Mouse (Mus musculus) midbrain, embryonic 16.5 days (tissue): ENCODE results near the gene Cdk17. TPM values are rescaled to one million over a fixed set of nuclear protein-coding genes. Genes with fewer than 3 reads are reported as not detected.
A peak's percentile ranks its signal among the peaks of the same experiment; 100 is the strongest.

Experiments used
- ATAC-seq: fragments of 200-750 bp; cut with Nextera tagmentation; 2 replicates; pipeline ENCODE4 v1.8.0; 2017; ENCODE audit warnings: moderate TSS enrichment
- H3K27ac ChIP-seq: fragments of 300-500 bp; sonication (generic); 2 replicates; pipeline ENCODE4 v1.5.1; 2014; ENCODE audit warnings: mild to moderate bottlenecking, low read length, mixed read lengths
- H3K27me3 ChIP-seq: fragments of 300-500 bp; sonication (generic); 2 replicates; pipeline ENCODE4 v1.6.1; 2014; ENCODE audit warnings: low read depth, low read length, mixed read lengths; ENCODE audit not compliant: control insufficient read depth, insufficient read depth
- H3K36me3 ChIP-seq: fragments of 300-500 bp; sonication (generic); 2 replicates; pipeline ENCODE4 v1.6.1; 2014; ENCODE audit warnings: mild to moderate bottlenecking, low read length, moderate library complexity, mixed read lengths; ENCODE audit not compliant: control insufficient read depth, insufficient read depth
- H3K4me1 ChIP-seq: fragments of 300-500 bp; sonication (generic); 2 replicates; pipeline ENCODE4 v1.6.1; 2014; ENCODE audit warnings: mild to moderate bottlenecking, low read length, mixed read lengths; ENCODE audit not compliant: control insufficient read depth, insufficient read depth
- H3K4me2 ChIP-seq: fragments of 300-500 bp; sonication (generic); 2 replicates; pipeline ENCODE4 v1.6.1; 2014; ENCODE audit warnings: mild to moderate bottlenecking, low read length, mixed read lengths
- H3K4me3 ChIP-seq: fragments of 300-500 bp; sonication (generic); 2 replicates; pipeline ENCODE4 v1.5.1; 2014; ENCODE audit warnings: low read depth, mild to moderate bottlenecking, low read length, moderate library complexity, mixed read lengths
- H3K9ac ChIP-seq: fragments of 300-500 bp; sonication (generic); 2 replicates; pipeline ENCODE4 v1.6.1; 2014; ENCODE audit warnings: low read depth, low read length, mixed read lengths
- H3K9me3 ChIP-seq: fragments of 300-500 bp; sonication (generic); replicated peaks from 2 replicates; pipeline ENCODE4 v1.6.1; 2014; ENCODE audit warnings: mild to moderate bottlenecking, low read length, mixed read lengths; ENCODE audit not compliant: control insufficient read depth, poor library complexity, severe bottlenecking
- WGBS: fragments of 180-500 bp; shearing (Covaris S2); extraction: QIAGEN DNeasy Blood & Tissue Kit; methylation state at CpG from one replicate; pipeline ENCODE4 v1.1.7; 2014; 5-methylcytosine and 5-hydroxymethylcytosine counted together
- polyA plus RNA-seq: library from polyadenylated mRNA; unstranded; fragments of >200 nt; fragmentation: Nextera tagmentation; extraction: Ambion mirVana; gene quantifications from 2 replicates; pipeline ENCODE4 v1.2.1, GENCODE M21; 2015

Gene Cdk17
- polyA plus RNA-seq, 1 experiment from 2014 or later = 39.5 TPM

- H3K9ac ChIP-seq = peak overlapping the region; percentile 18
- 20% methylated on average over 25 of the region's 25 CpGs for WGBS
Observed at GRCm38 (mm10) chr10:93275212-93276136, 114.8 kb downstream of the Cdk17 start.

DNA sequence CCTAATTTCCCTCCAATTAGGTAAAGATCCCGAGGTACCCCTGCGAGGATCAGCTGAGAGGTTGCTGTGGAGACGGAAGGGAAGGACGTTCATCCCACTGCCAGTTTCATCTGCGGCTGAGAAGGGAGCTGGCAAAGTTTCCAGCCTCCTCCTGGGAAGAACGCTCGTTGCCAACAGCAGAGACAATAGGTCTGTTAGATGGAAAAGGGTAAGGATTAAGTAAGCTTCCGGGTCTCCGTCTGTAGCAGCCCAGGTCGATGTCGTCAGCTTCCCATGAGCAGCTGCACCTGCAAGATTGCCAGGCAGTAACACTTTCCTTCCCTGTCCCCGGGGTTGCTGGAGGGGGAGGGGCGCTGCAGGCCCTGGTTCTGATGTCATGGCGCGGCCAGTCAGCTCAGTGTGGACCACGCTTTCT is 115.7 kb downstream of the Cdk17 start:
- Histone ChIP-seq H3K27ac (peak overlapping the region; percentile 71), H3K4me2 (peak overlapping the region; percentile 63), H3K4me3 (peak overlapping the region; percentile 42), H3K9ac (peak overlapping the region; percentile 18), H3K4me1 (peaks cover 31% of the 10 kb centered on the region), H3K9me3 (no peaks in the 10 kb centered on the region), H3K36me3 (no peaks in the 10 kb centered on the region), H3K27me3 (no peaks in the 10 kb centered on the region)
- peak; percentile 69 for ATAC-seq
- 3% methylated on average over 16 of the region's 16 CpGs for WGBS

More at GRCm38 (mm10) chr10:93275212-93276136, 114.8 kb downstream of the Cdk17 start:
- H3K4me1 ChIP-seq = peaks cover 31% of the 10 kb centered on the region
- H3K27ac ChIP-seq = peak overlapping the region; percentile 71
- H3K36me3 ChIP-seq = no peaks in the 10 kb centered on the region
- H3K27me3 ChIP-seq = no peaks in the 10 kb centered on the region
- H3K9me3 ChIP-seq = no peaks in the 10 kb centered on the region
- peak overlapping the region; percentile 42 for H3K4me3 ChIP-seq
- peak overlapping the region; percentile 63 for H3K4me2 ChIP-seq
- peak; percentile 90 for ATAC-seq

- 50% methylated on average over 9 of the region's 9 CpGs for WGBS
- Histone ChIP-seq H3K4me1 (peaks cover 31% of the 10 kb centered on the region), H3K4me3 (peak overlapping the region; percentile 42), H3K36me3 (no peaks in the 10 kb centered on the region), H3K9ac (peak overlapping the region; percentile 18), H3K27ac (peak overlapping the region; percentile 71), H3K27me3 (no peaks in the 10 kb centered on the region), H3K9me3 (no peaks in the 10 kb centered on the region), H3K4me2 (peak overlapping the region; percentile 63)
- ATAC-seq = no peak
Observed at GRCm38 (mm10) chr10:93276857-93277256, 116.2 kb downstream of the Cdk17 start.

DNA sequence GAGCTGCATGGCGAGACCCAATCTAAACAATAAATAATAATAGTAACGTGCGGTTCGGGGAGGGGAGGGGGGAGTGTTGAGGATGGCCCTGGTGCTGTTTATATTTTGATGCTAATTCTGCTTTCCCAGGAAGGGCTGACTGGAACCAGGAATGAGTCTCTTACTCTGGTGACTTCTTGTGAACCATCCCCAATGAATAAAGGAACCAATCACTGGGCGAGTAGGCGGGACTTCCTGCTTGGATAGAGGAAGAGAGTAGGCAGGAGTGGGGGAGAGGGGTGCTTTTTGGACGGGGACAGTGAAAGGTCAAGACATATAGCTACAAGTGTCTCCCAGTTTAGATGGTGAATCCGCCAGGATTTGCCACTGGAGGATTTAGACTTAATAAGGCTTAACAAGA is 117.7 kb downstream of the Cdk17 start:
- H3K36me3 ChIP-seq = no peaks in the 10 kb centered on the region

DNA sequence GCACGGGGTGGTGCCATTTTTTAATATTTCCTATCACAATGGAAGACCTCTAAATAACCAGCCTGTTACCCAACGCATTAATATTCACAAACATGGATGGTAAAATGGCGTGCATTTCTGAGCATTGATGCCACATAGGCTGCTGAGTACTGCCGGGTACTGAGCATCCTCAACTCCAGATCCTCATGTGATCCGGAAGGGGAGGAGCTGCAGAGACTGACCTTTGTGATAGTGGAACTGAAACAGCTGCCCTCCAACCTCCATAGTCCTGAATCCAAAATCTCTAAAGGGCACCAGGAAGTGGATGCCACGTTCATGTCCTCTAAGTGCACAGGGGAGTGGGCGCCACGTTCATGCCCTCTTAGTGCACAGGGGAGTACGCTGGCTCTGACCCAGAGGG is 118.4 kb downstream of the Cdk17 start:
- no peaks in the 10 kb centered on the region for H3K36me3 ChIP-seq
- no peak overlapping the region for H3K4me2 ChIP-seq
- 95% methylated on average over 9 of the region's 9 CpGs for WGBS
- H3K27me3 ChIP-seq = no peaks in the 10 kb centered on the region
- H3K27ac ChIP-seq = no peak overlapping the region
- H3K4me3 ChIP-seq = no peak overlapping the region
- no peak overlapping the region for H3K9ac ChIP-seq
- H3K4me1 ChIP-seq = peaks cover 37% of the 10 kb centered on the region
- no peak for ATAC-seq
- H3K9me3 ChIP-seq = no peaks in the 10 kb centered on the region

More for the DNA sequence above, 117.7 kb downstream of the Cdk17 start:
- H3K27me3 ChIP-seq = no peaks in the 10 kb centered on the region
- no peak overlapping the region for H3K9ac ChIP-seq
- 74% methylated on average over 8 of the region's 8 CpGs for WGBS
- H3K27ac ChIP-seq = no peak overlapping the region
- no peak overlapping the region for H3K4me2 ChIP-seq
- no peak overlapping the region for H3K4me3 ChIP-seq
- no peaks in the 10 kb centered on the region for H3K9me3 ChIP-seq
- H3K4me1 ChIP-seq = peaks cover 37% of the 10 kb centered on the region
- ATAC-seq = no peak

DNA sequence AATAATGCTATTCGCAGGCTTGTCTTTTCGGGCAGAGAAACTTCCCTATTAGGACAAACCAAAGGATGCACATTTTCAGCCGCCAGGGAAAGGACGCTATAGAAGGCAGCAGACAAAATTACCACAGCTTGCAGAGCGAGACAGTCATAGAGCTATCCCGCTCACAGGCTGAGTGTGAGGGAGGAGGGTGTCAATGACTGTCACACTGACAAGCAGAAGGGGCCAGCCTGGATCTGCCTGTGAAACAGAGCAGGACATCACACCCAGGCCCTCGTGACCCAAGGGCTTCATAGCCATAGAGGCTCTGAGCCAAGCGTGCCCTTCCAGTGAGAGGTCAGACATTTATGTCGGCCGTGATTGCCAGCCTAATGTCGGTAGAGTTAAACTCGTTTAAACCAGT is 119.9 kb downstream of the Cdk17 start:
- Histone ChIP-seq H3K9ac (no peak overlapping the region), H3K4me1 (peaks cover 22% of the 10 kb centered on the region), H3K4me2 (no peak overlapping the region), H3K27me3 (no peaks in the 10 kb centered on the region), H3K27ac (no peak overlapping the region), H3K36me3 (no peaks in the 10 kb centered on the region), H3K4me3 (no peak overlapping the region), H3K9me3 (no peaks in the 10 kb centered on the region)
- WGBS = 78% methylated on average over 12 of the region's 12 CpGs
- ATAC-seq = no peak

- H3K27me3 ChIP-seq = no peaks in the 10 kb centered on the region
- H3K36me3 ChIP-seq = no peaks in the 10 kb centered on the region
- H3K4me2 ChIP-seq = no peak overlapping the region
- peaks cover 17% of the 10 kb centered on the region for H3K4me1 ChIP-seq
- ATAC-seq = no peak
- H3K27ac ChIP-seq = no peak overlapping the region
- H3K9me3 ChIP-seq = no peaks in the 10 kb centered on the region
- 75% methylated on average over 7 of the region's 7 CpGs for WGBS
- H3K4me3 ChIP-seq = no peak overlapping the region
- no peak overlapping the region for H3K9ac ChIP-seq
Observed at GRCm38 (mm10) chr10:93281092-93281491, 120.4 kb downstream of the Cdk17 start.

DNA sequence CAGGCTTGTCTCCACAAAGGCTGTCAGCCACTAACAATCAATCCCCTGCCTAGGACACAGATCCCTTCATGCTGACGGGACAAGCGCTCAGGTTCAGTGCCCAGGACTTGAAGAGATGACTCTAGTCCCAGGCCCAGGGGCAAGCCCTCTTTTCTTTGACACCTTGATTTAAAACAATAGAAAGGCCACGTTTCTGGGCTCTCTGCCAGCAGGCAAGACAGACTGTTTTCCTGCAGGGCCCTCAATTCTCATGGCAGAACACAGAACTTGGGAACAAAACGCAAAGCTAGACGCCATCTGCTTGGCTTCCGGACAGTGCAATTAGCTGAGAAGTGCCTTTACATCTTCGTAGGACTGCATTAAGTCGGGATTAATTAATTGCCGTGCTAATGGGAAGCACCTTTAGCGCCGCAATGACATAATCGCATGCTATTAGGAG is 121.9 kb downstream of the Cdk17 start:
- H3K27ac ChIP-seq = no peak overlapping the region
- no peaks in the 10 kb centered on the region for H3K27me3 ChIP-seq
- no peak overlapping the region for H3K4me3 ChIP-seq
- H3K9me3 ChIP-seq = no peaks in the 10 kb centered on the region
- ATAC-seq = 0 out of 2 replicates have a peak, but pooled peaks have one; percentile 6
- H3K4me1 ChIP-seq = peaks cover 7% of the 10 kb centered on the region
- H3K36me3 ChIP-seq = no peaks in the 10 kb centered on the region
- H3K4me2 ChIP-seq = no peak overlapping the region
- 20% methylated on average over 12 of the region's 12 CpGs for WGBS
- no peak overlapping the region for H3K9ac ChIP-seq

DNA sequence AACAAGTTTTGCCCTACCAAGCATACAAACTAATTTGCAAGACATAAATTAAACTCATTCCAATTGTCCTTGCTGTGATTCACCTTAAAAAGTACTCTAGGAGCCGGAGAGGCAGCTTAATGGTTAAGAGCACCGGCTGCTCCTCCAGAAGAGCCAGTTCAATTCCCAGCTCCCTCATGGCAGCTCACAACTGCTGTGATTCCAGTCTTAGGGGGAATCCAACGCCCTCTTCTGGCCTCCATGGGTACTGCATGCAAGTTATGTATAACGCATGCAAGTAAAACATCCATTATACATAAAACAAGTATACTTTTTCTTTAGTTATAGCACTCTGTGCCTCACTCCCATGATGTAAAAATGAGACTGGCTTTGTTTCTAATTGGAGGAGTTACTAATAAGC is 122.6 kb downstream of the Cdk17 start:
- 69% methylated on average over 4 of the region's 4 CpGs for WGBS
- Histone ChIP-seq H3K4me3 (no peak overlapping the region), H3K9ac (no peak overlapping the region), H3K4me1 (peaks cover 7% of the 10 kb centered on the region), H3K27me3 (no peaks in the 10 kb centered on the region), H3K36me3 (no peaks in the 10 kb centered on the region), H3K27ac (no peak overlapping the region), H3K9me3 (no peaks in the 10 kb centered on the region), H3K4me2 (no peak overlapping the region)
- no peak for ATAC-seq
